Mouse (Mus musculus): ENCODE data around the gene Mnd1.

Gene Mnd1

DNA sequence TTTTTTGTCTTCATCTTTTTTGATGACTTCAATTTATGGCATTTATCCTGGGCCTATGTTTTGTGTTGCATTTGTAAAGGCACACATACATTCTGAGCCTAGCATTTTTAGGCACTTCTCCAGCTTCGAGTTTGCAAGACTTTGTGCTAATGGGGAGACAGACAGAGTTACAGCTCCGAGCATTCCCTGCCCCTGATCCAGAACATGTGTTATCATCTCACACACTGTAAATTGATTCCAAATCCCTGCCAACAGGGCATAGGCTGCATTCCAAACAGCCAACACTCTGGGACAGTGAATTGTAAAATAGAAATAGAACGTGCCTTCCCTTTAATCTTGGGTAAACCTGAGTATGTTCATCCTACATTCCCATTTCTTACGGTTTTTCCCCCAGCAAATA lies 95.9 kb downstream of the Mnd1 start:
- no peak for TF ChIP-seq GATA4 (IDR thresholded peaks at IDR 0.05; ENCODE audit: insufficient replicate concordance, low read length)

DNA sequence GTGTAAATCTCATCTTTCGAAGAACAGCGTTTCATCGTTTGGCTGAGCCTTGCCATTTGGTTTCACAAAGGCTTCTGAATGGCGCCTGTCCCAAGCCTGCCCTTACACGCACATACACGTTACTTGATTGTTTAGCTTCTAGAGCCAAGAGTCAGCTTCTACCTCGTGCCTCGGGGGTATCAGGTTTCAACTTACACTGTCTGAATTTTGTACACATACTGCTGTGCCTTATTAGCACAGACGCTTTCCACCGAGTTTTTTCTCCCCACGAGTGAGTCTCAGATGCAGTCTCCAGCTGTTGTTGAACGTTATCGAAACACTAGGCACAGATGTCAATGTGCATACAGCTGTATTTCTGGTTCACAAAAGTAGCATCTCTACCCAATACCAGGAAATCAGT lies 96.3 kb downstream of the Mnd1 start:
- TF ChIP-seq GATA4 (IDR thresholded peaks at IDR 0.05; ENCODE audit: insufficient replicate concordance, low read length), result no peak

DNA sequence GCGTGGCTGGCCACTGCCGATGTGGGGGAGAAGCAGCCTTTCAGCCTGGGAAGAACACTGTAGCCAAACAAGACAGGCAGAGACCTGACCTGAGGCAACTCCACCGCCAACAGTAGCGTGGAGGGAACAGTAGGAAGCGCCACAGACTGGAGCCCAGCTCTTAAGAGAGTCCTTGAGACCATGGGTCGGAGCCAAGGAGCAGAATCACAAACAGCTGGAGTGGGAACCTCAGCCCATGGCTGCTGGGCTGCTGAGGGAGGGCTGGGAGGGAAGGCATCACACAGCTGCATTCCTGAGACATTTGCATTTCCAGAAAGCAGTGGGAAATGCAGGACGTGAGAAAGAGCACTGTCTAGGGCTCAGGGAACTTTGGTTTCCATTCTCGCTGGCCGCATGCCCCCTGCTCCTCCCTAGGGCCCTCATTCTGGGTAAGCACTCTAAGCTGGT lies 106.8 kb downstream of the Mnd1 start:
- TF ChIP-seq GATA4 (IDR thresholded peaks at IDR 0.05; ENCODE audit: insufficient replicate concordance, low read length), result no peak

DNA sequence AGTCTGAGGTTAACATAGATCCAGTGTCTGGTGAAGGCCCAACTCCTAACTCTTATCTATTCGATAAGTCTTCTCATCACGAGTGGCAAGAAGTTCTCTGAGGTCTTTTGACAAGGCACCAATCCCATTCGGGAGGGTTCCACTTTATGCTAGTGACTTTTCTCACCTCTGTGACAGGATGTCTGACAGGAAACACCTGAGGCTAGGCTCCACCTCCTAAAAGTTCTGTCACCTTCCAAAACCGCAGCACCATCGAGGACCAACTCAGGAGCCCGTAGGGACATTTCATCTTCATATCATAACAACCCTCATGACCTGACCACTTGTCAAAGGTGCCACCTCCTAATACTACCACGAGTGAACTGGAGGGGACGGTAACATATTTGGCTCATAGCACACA lies 109.4 kb downstream of the Mnd1 start:
- TF ChIP-seq GATA4 (IDR thresholded peaks at IDR 0.05; ENCODE audit: insufficient replicate concordance, low read length), result no peak

DNA sequence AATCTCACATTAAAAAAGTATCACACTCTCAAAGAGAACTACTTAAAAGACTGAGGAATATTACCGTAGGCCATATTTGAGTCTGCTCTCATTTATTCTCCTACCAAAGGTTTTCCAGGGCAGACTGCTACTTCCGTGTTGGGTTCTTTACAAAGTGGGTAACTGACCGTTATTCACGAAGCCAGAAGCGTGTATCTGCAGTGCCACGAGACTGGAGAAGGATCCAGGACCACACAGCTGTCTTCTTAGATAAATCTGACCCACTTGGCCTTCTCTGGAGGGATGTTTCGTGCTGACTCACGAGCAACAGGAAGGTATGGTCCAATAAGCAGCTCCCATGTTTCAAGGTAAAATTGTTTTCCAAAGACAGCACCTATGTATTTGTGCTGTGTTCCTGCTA lies 113.8 kb downstream of the Mnd1 start:
- TF ChIP-seq GATA4 (IDR thresholded peaks at IDR 0.05; ENCODE audit: insufficient replicate concordance, low read length), result no peak

DNA sequence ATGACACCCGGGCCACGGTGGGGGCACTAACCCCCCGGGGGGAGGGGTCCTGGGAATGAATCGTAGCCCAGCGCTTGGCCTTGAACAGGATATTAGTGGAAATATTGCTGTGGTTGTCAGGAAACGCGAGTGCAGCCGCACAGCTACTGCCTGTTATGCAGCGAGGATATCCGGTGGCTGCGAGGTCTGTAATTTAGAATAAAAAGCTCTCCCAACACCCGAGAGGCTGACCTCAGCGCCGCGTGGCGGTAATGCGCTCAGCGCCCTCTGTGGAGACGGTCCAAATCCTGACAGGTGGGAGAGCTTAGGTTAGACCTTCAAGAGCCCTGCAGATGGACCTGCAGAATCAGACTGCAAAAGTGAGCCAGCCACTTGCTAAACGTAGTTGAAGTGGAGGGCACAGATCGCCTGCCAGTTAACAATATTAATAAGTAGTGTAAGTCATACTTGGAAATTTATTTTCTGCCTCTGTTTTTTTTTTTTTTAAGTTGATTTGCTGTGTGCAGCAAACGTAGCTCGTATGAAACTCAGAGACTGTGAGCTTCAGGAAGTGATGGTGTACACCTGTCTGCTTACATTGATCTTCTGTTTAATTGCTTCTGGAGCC lies 115.0 kb downstream of the Mnd1 start:
- TF ChIP-seq GATA4 (IDR thresholded peaks at IDR 0.05; ENCODE audit: insufficient replicate concordance, low read length), result no peak

DNA sequence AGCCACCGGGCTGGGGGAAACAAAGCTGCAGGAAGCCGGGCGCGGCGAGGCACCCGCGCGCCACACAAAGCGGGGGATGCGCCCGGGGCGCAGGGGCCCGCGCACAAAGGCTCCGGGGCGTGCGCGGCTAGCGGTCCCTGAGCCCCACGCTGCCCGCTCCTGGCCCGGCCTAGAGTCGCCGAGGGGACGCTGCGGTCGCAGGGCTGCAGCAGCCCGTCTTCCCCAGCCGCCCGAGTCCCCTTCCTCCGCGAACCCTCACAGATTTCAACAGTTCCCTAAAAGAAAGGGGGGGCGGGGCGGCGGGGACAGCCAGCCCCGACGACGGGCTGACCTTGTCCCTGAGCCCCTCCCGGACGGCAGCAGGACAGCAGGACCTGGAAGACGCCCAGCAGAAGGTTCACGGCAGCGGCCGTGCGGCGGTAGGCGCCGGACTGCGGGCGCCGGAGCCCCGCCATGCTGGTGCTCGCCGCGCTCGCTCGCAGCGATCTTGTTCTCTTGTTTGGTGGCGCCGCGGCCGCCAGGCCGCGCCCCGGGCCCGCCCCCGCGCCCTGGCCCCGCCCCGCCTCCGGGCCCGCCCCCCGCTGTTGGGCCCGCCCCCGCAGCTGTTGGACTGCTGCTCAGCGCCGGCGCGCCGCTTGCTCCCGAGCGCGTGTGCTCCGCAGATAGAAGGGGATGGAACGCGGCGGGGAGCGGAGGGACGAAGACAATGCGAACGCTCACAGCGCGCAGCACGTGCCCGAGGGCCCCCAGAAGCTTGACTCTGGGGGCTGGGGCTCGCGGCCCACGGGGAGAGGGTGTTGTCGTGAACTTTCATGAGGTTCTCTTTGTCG lies 115.7 kb downstream of the Mnd1 start, which contains the start of gene Tmem131l:
Gene Tmem131l (minus strand): TSS at position 530 of the 830 bp plus-strand sequence.
- no peak for TF ChIP-seq GATA4 (IDR thresholded peaks at IDR 0.05; ENCODE audit: insufficient replicate concordance, low read length)

DNA sequence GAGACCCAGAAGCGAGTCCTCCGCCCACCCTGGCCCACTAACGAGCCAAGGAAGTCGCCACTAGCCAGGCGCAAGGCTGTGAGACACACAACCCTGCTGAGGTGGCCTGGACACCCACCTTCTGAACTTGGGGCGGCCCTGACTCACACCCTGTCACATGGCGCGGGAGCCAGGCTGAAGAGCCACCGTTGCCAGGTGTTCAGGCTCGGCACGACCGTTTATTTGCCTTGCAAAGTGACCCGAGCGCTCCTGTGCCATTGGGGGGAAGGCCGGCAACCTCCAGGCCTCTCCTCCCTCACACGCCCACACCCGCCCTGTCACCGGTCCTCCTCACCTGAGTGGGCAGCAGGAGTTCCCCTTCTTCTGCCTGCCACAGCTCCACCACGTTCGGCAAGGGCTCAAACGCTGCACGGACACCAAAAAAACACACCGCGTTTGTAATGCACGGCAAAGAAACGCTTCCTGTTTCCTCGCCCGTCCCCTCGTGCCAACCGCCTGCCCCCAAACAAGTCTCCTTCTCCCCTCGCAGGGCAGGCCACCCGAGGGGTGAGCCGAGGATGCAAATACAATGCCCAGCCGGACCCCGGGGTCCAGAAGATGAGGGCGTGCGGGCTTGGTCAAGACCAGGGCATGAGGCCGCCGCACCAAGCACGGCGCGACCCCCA lies 116.5 kb downstream of the Mnd1 start:
- no peak for TF ChIP-seq GATA4 (IDR thresholded peaks at IDR 0.05; ENCODE audit: insufficient replicate concordance, low read length)

DNA sequence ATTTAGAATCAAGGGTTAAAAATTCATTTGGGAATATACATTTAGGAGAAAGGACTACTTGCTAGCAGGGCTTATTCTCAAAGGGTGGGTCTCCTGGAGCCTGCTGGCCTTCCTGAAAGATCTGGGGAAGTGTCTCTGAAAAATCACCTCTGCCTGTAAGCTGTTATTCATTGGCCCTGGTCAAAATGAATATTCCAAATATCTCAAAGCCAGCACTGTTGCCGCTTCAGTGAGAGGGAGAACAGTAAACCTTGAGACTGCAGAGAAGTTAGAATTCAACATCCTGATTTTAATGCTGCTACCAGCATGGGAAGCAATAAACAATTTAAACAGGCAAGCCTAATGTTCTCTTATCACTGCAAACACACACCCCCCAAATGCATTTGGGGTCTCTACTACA lies 117.5 kb downstream of the Mnd1 start:
- TF ChIP-seq GATA4 (IDR thresholded peaks at IDR 0.05; ENCODE audit: insufficient replicate concordance, low read length), result no peak

All from liver, adult (tissue).